Mouse (Mus musculus): Measurements from ENCODE around the gene Polr2l.
A peak's percentile ranks its signal among the peaks of the same experiment; 100 is the strongest.
"Not testable (repeated sequence)": the region's sequence is repeated elsewhere in the genome, so short reads cannot be mapped to it uniquely, and the experiment has no call there.

Polr2l gene

GRCm38 (mm10) chr7:141447110-141447991 lies 27.6 kb downstream of the Polr2l start, which contains the start of gene Rplp2:
Rplp2 (plus strand) TSS chr7:141447370.
- peak; percentile 91 for DNase-seq

GRCm38 (mm10) chr7:141446374-141446773 lies 28.6 kb downstream of the Polr2l start:
- not testable (repeated sequence) for DNase-seq

DNA sequence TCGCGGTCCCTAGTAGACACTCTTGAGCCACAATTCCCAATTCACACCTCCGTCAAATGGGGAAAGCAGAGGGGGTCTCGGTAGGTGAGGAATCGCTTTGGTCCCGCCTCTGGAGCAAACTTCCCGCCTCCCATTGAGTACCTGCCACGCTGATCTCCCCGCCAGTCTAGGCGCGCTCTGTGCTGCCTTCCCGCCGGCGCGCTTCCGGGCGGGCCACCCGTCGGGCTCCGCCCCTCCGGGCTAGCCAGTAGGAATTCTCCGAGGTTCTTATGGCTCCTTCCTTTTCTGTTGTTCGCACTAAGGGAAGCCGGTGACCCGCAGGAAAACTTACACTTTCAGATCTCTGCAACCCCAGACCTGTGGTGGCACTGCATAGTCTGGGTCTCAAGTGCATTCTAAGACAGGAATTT lies 31.1 kb downstream of the Polr2l start, which contains the start of gene Pidd1:
Pidd1 (minus strand) TSS at position 198 of the 410 bp plus-strand sequence.
- DNase-seq: no peak

GRCm38 (mm10) chr7:141443081-141443821 lies 31.7 kb downstream of the Polr2l start:
- no peak for DNase-seq

- DNase-seq: no peak
These were observed 32.7 kb downstream of the Polr2l start for GRCm38 (mm10) chr7:141442199-141442598.

DNA sequence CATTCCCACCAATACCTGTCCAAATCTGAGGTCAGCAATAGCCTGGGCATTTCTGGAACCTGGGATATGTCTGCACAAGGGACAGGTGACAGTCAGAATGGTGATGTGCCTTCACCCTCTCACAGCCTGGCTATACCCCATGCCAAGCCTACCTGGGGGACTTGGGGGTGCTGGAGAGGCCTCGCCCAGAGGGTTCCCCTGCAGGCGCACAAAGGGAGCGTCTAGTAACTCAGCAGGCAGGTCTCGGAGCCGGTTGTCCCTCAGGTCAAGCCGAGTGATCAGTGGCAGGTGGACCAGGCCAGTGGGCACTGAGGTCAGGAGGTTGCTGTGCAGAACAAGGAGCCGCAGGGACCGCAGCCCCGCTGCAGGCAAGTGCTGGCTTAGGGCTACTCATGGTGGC lies 33.5 kb downstream of the Polr2l start:
- no peak for DNase-seq

DNA sequence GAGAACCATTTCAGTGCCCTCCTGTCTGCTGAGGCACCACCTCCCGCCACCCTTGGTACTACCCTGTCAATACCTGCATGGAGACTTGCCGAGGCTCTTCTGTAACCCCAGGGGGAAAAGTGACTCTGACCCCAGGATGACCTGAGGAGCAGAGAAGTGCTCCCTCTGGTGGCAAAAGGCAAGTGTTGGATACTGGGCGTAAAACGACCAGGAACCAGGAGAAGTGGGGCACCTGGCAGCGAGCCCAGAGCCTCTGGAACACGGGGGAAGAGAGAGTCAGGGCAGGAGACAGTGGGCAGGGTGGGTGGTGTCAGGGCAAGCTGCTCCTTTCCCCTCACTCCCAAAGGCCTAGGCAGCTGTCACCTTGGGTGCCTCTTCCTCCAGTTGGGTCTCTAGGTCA lies 34.3 kb downstream of the Polr2l start:
- peak; percentile 76 for DNase-seq

- no peak for DNase-seq
These were observed 35.1 kb downstream of the Polr2l start for GRCm38 (mm10) chr7:141439811-141440210.

GRCm38 (mm10) chr7:141439140-141439679 lies 35.7 kb downstream of the Polr2l start:
- no peak for DNase-seq

- no peak for DNase-seq
These were observed 36.5 kb downstream of the Polr2l start for GRCm38 (mm10) chr7:141438201-141438968.

DNA sequence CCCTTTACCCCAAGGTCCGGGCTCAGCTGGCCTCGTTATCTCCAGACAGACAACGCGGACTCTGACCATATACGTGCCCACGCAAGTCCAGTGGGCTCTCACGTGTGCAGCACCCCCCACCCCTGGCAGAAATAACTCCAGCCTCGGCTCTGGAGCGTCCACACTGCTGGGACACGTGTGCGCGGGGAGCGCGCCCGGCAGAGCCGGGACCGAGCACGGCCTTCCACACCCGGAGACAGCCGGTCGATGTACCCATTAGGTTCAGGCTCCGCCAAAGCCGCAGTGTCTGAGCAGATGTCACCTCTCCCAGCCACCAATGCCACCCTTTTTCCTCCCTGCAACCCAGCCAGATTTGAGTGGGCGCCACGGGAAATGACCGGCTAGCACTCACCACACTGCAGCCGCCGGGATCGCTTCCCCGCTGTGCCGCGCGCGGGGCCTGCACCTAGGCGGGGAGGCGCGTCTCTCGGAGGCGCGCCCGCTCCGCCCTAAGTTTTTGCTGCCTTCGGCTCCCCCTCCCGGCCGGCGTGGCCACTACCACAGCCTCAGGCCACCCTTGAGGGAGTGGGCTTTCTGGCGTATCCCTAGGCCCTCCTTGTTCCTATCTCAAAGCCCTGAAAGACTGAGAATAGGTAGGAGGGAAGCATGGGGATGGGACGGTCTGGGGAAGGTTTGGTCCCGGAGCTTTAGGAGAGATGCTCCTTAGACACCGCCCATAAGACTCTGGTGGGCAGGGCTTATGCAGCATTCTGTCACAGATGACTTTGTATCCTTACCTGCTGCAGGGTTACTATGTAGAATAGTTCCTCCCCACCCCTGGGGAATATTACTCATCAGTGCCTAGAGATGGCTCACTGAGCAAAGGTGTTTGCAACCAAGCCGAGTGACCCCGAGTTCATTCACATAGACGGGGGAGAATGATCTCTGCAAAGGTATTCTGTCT lies 37.5 kb downstream of the Polr2l start, which contains the start of gene Slc25a22:
Slc25a22 (minus strand) TSS at position 715 of the 943 bp plus-strand sequence.
- peak; percentile 82 for DNase-seq

DNA sequence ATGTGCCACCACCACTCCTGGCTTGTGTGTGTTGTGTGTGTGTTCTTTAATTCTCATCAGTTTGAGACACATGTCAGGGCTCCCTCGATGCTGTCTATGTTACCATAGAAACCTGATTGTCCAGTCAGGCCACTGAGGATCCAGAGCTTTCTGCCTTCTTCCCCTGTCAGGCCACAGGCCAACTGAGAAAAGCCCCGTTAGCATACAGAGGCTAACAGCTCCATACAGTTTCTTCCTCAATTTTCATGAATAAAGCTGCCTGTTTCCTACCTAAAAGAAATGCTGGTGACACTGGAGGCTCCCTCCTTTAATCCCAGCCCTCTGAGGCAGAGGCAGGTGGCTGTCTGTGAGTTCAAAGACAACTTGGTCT lies 38.4 kb downstream of the Polr2l start:
- no peak for DNase-seq

- no peak for DNase-seq
These were observed 38.9 kb downstream of the Polr2l start for GRCm38 (mm10) chr7:141435856-141436522.

DNA sequence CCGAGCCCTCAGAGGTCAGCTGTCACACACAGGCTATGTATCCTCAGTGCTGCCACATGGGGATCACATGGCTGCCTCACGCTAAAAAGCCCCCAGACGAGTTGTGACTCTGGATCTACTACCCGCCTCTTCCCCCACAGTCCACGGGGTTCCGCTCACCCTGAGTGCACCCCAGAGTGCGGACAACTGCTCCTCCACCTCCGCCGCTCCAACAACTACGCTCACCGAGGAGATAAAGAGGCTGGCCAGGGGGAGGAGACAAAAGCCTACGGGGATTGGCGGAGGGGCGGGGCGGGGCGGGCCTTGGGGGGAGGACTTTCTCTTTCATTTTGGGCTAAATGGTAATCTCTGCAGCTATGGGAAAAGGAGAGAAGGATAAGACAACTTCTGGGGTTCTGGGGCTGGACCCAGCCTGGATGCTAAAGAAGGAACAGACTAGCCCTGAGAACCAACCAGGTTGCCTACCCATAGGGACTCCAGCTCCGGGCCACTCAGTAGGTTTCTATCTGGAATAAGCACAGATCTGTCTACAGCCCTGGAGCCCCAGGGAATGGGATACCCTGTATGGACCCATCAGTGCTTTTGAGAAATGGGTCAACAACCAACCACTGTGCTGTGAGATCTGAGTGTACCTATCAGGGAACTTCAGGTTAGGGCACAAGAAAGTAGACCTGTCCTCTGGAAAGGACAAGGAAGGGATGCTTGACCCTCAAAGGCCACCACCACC lies 39.6 kb downstream of the Polr2l start:
- peak; percentile 61 for DNase-seq

GRCm38 (mm10) chr7:141434464-141434863 lies 40.5 kb downstream of the Polr2l start:
- no peak for DNase-seq

DNA sequence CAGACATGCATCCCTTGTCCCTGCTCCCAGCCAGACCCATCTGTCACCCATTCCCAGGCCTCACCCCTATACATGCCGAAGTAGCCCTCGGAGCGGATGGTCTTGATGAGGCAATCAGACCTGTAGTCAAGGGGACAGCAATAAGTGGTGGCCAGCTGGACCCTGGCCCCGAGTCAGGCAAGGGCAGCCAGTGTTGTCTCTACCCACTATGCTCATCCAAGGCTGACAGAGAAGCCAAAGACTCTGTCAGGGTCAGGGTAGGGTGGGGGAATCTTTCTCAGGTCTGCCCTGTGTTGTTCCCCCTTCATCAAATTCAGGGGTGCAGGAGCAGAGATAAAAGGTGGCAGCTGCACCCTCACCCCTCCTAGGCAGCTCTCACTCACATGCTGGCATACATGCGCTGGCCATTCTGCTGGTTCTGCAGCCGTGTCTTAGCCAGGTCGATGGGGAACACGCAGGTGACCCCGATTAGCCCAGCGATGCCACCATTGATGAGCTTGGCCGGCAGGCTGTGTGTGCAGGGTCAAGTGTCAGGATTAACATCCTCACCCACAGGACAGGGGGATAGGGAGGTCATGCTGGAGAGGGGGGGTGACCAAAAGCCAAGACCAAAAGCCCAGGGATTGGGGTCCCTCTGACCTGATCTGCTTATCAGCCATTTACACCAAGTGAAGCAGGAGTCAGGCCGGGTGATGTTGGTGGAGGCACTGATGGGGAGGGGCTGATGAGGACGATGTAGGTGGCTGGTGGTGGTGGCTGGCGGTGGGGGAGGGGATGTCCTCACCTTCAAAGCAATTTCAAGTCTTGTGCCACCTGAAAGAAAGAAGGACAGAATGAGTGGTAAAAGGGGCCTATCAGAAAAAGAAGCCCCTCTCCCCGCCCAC lies 41.2 kb downstream of the Polr2l start:
- DNase-seq: no peak

DNA sequence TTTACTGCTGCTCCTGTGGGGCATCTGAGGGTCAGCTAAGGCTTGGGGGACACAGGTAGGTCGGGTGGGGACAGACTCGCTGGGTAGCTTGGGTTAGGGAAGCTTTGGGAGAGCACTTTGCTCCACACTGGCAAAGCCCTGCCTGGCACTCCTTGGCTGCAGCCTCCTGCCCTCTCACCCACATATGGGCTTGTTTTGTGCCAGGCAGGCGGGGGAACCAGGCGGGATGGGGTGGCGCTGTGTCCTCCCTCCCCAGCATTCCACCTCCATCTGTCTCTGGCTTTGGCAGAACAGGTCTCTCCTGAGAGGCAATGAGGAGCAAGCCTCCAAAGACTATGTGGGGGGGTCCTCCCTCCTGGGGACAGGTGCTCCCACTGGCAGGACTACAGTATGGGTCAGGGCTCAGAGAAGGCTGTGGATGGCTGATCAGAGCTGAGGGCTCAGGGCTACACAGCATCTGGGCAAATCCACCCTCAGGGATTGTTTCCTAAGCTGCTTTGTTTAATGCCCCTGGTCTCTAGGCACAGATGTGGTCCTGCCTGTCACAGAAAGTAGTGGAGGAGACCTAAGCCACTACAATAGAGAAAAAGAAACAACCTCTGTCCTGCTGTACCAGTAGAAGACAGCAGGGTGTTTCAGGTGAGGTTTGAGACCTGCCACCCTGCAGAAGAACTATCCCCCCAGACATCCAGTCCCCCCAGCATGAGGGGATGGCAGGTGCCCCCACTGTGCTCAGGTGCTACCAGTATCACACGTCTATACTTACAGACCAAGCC lies 42.0 kb downstream of the Polr2l start:
- no peak for DNase-seq

DNA sequence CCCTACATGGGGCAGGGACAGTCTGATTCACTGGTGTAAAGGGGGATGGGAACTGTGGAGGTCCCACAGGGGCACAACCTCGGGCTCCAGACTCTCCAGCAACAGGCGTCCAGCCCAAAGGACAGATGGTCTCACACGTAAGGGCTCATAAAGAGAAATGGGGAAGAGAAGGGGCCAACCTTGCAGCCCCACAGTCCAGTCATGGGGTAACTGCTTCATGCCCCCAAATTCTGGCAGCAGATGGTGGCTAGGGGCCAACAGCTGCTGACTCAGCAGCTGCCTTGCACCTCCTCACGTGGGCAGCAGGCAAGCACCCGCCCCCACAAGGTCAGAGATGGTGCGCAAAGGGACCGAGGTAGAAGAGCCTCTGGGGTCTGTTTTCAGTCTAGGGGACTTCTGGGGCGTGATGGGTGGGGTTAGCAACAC lies 42.7 kb downstream of the Polr2l start:
- no peak for DNase-seq
